Mouse (Mus musculus): ENCODE data around the gene Btd. TPM values are rescaled to one million over a fixed set of nuclear protein-coding genes. Genes with fewer than 3 reads are reported as not detected.

Btd gene
- polyA plus RNA-seq, 1 experiment from 2014 or later: 21.2 TPM

DNA sequence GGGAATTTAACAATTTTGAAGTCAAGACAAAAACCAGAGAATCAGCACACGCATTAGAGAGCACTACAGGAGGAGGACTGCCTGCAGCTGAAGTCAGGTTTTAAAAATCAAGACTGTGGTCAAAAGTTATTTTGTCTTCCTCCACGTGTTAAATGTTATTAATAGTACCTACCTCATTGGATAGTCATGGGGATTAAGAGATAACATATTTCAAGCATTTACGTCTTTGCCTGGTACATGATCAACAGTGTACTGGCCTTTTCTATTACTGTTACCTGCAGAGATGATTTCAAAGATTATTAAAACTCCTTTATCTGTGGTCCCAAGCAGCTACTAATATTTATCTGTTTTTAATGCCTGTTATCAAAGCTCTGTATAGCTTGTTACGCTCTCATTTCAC, 56.9 kb downstream of the Btd start:
- no peak for DNase-seq (ENCODE audit: low spot score)

DNA sequence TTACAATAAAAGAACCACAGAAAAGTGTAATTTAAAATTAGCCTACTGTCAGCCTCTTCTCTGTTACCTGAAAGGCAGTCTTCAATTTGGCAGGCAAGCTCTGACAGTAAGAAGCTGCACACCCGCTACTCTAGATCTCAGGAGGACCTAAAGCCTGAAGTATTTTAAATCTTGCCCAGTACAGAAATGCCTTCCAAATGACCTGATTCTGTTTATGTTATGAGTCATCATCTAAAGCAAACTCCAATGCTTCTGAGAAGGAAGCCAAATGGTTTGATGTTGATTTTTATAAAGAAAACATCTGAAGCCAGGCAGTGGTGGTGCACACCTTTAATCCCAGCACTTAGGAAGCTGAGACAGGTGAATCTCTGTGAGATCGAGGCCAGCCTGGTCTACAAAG, 59.5 kb downstream of the Btd start:
- no peak for DNase-seq (ENCODE audit: low spot score)

DNA sequence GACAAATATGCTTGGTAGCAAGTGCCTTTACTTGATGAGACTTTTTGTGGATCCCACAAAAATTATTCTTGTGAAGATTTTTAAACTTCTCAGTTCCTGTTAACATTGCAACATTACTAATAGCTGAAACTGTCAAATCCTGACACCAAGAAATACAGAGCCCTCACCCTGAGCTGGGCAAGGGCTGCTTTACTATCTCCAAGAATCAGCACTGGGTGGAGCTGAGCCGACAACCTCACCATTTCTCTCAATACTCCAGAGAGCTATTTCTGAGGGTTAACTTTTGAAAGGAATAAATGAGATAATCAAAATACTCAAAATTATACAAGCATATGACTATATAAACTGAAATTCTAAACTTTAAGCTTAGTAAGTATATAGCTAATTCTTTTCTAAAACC, 68.5 kb downstream of the Btd start:
- no peak for DNase-seq (ENCODE audit: low spot score)

DNA sequence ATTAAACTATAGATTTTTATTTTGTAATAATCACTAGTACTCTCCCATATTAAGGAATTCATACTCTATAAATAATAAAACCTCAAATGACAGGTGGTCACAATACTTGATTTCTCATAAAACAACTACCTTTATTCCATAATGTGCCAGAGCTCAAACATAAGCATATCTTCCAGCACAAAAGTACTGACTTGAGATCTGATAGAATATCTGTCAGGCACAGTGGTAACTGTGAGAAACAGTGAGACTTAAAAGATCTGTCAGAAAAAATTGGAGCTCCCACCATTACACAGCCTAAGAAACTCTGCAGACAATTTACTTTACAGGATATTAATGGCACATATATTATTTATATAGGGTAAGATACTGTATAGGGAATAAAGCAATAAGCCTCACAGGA, 74.8 kb downstream of the Btd start:
- DNase-seq (ENCODE audit: low spot score): no peak

DNA sequence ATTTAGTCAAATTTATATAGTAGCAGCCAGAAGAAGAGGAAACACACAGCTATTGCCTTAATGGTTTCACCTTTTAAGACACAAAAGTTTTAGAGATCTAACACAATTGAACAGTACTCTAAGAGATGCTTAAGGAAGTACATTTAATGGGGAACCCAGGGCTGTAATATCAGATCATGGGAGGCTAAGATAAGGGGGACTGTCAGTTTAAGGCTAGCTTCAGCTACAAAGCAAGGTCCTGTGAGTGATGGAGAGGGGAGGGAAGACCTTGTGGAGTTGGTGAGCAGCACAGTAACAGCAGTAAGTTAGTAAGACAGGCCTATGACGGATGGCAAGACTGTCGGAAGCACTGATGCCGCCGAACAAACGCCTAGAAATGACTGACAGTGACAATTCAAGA, 76.5 kb downstream of the Btd start:
- DNase-seq (ENCODE audit: low spot score): no peak

Other genes starting within 250 kb of the Btd start
- gene Sh3bp5, start 204.9 kb upstream of the Btd start, polyA plus RNA-seq (2015; fragmentation: Nextera tagmentation; extraction: Ambion mirVana): 20.3 and 20.7 TPM in 2 replicates
- gene Eaf1, start 146.6 kb upstream of the Btd start, polyA plus RNA-seq (2015; fragmentation: Nextera tagmentation; extraction: Ambion mirVana): 47.2 and 52.6 TPM in 2 replicates
- 149 and 164 TPM in 2 replicates for gene Mettl6, start 146.0 kb upstream of the Btd start, polyA plus RNA-seq (2015; fragmentation: Nextera tagmentation; extraction: Ambion mirVana)
- 91.4 and 93.9 TPM in 2 replicates for gene Colq, start 49.7 kb upstream of the Btd start, polyA plus RNA-seq (2015; fragmentation: Nextera tagmentation; extraction: Ambion mirVana)
- 2.6 and 3.2 TPM in 2 replicates for gene Gm49387, start 150 bp upstream of the Btd start, polyA plus RNA-seq (2015; fragmentation: Nextera tagmentation; extraction: Ambion mirVana)
- 19.6 and 31.3 TPM in 2 replicates for gene Hacl1, start 258 bp downstream of the Btd start, polyA plus RNA-seq (2015; fragmentation: Nextera tagmentation; extraction: Ambion mirVana)
- 9.2 and 11.1 TPM in 2 replicates for gene Ankrd28, start 189.6 kb downstream of the Btd start, polyA plus RNA-seq (2015; fragmentation: Nextera tagmentation; extraction: Ambion mirVana)